Mouse (Mus musculus) stomach, adult 2 months (tissue): Measurements from ENCODE around the gene Arl6. TPM values are rescaled to one million over a fixed set of nuclear protein-coding genes. Genes with fewer than 3 reads are reported as not detected.

Experiments
- polyA plus RNA-seq: library from polyadenylated mRNA; depleted of rRNA; stranded (reverse); fragments of >200 nt; gene quantifications from 2 replicates; pipeline ENCODE4 v1.2.3, GENCODE M21; 2012; rRNA removed

The Arl6 gene
- polyA plus RNA-seq, result 0.64 and 0.70 TPM in 2 replicates

GRCm38 (mm10) chr16:59639102-59639691, at the start of gene Arl6:
Arl6 (minus strand) TSS chr16:59639391.

DNA sequence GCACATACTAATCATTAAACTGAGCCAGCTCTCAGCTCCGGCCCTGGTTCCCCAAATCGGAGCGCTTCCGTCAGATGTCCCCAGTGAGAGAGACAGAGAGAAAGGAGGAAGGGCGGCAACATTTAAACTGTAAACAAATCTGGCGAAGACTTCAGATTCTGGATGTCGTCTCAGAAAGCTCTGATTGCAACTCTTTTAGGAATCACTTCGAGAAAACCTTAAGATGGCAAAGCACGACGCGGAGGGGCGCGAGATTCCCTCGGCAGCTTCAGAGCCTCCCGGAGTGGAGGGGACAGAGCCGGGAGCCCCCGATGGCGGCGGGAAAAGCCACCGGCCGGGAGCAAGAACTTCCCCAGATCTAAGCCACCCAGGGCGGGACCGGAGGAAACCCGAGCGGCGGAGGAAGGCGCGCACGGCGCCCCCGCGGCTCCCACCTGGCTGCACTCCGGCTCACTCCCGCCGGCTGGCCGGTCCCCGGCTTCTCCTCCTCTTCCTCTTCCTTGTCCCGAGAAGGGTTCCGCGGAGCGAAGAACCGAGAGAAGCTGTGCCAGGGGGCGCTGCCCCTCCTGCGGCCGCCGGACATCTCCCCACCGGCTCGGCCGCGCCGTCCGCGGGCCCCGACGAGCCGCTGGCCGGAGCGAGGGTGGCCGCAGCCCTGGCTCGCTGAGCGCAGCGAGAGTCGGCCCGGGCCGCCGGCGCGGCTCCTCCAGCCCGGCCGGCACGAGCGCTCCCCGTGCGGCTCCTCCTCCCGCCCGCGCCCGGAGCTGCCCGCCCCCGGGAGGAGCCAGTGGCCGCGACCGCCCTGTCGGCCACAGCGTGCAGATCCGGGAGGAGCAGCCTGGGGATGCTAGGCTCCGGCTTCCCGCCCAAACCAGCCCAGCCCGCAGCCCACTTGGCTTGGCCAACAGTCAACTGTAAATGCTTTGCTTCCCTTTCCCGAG, 38.6 kb downstream of the Arl6 start, which contains the start of gene Crybg3:
Gene Crybg3, minus strand, starts transcription at position 669 of the 941 bp plus-strand sequence.

Other genes with a start within 250 kb of the Arl6 start
- not detected in 2 replicates for gene Gabrr3, start 232.1 kb downstream of the Arl6 start, polyA plus RNA-seq
- 1.3 and 1.5 TPM in 2 replicates for gene Riox2, start 167.6 kb downstream of the Arl6 start, polyA plus RNA-seq
- 1.8 and 2.5 TPM in 2 replicates for gene Crybg3, start 38.4 kb downstream of the Arl6 start, polyA plus RNA-seq